In genomic region chr19:46707296-46708151, GRCm38 (mm10) we compare ENCODE assay signal across 8 mouse cellular contexts. TPM values are rescaled to one million over a fixed set of nuclear protein-coding genes. Genes with fewer than 3 reads are reported as not detected.
DNase-seq lines count a peak whose midpoint lies in the region; ATAC-seq and TF ChIP-seq lines count a peak whose summit lies in the region.

Gene As3mt (plus strand): TSS chr19:46707458.

- H3K36me3 ChIP-seq in CH12.LX (replicated peaks in 1 of 2; ENCODE audit: control insufficient read depth in 1 of 2, insufficient read depth in 1 of 2, low read length in 1 of 2) = peaks cover 0 to 34% of the 10 kb centered on the region in 2 experiments
- H3K36me3 ChIP-seq in forebrain, embryonic 11.5 days (ENCODE audit: control insufficient read depth, insufficient read depth, low read length) = no peaks in the 10 kb centered on the region
- H3K36me3 ChIP-seq in liver, postnatal 0 days (replicated peaks; ENCODE audit: insufficient read depth, low read length) = 0 out of 2 replicates have a peak, but pooled peaks cover 4% of the 10 kb centered on the region
- no peaks in the 10 kb centered on the region for H3K36me3 ChIP-seq in neural tube, embryonic 12.5 days
- no peaks in the 10 kb centered on the region for H3K36me3 ChIP-seq in thymus, adult 2 months (ENCODE audit: control insufficient read depth, insufficient read depth, low read length)

- H3K27ac ChIP-seq in CH12.LX (ENCODE audit: insufficient read depth, low read depth) = no peak within 1 kb of the TSS
- no peak within 1 kb of the TSS for H3K27ac ChIP-seq in bone marrow macrophage, adult 2 months (ENCODE audit: insufficient read depth, low read depth, low read length)
- H3K27ac ChIP-seq in forebrain, embryonic 11.5 days (ENCODE audit: low read depth, low read length) = no peak within 1 kb of the TSS
- peak within 1 kb of the TSS; percentile 81 for H3K27ac ChIP-seq in liver, postnatal 0 days (ENCODE audit: low read depth)
- no peak within 1 kb of the TSS for H3K27ac ChIP-seq in neural tube, embryonic 12.5 days
- no peak within 1 kb of the TSS for H3K27ac ChIP-seq in thymus, adult 2 months (ENCODE audit: control insufficient read depth, insufficient read depth, low read length)

- peak within 1 kb of the TSS; percentile 46 for H3K4me2 ChIP-seq in CH12.LX (ENCODE audit: insufficient read depth, low read depth, poor library complexity, severe bottlenecking)
- H3K4me2 ChIP-seq in forebrain, embryonic 11.5 days (ENCODE audit: low read depth, low read length, severe bottlenecking) = peak within 1 kb of the TSS; percentile 60
- H3K4me2 ChIP-seq in liver, postnatal 0 days (ENCODE audit: low read depth, low read length) = peak within 1 kb of the TSS; percentile 77
- peak within 1 kb of the TSS; percentile 72 for H3K4me2 ChIP-seq in neural tube, embryonic 12.5 days (replicated peaks)

- H3K4me3 ChIP-seq in CH12.LX (replicated peaks in 1 of 3; ENCODE audit: low read depth in 2 of 3, low read length in 2 of 3, poor library complexity in 1 of 3) = peak within 1 kb of the TSS; percentile 50 to 57 (median 55)
- peak within 1 kb of the TSS; percentile 31; the same call in 1 of the 2 replicates for H3K4me3 ChIP-seq in bone marrow macrophage, adult 2 months (ENCODE audit: insufficient read depth, low read length)
- H3K4me3 ChIP-seq in forebrain, embryonic 11.5 days (ENCODE audit: low read depth, low read length) = peak within 1 kb of the TSS; percentile 45
- peak within 1 kb of the TSS; percentile 58 for H3K4me3 ChIP-seq in liver, postnatal 0 days (ENCODE audit: low read depth, low read length)
- peak within 1 kb of the TSS; percentile 44 for H3K4me3 ChIP-seq in neural tube, embryonic 12.5 days
- H3K4me3 ChIP-seq in thymus, adult 2 months (ENCODE audit: control insufficient read depth, insufficient read depth, low read length) = peak within 1 kb of the TSS; percentile 60

- TF ChIP-seq POLR2A in CH12.LX (IDR thresholded peaks at IDR 0.05; ENCODE audit: low read depth, low read length) = peak; percentile 24
- no peak for TF ChIP-seq POLR2A in bone marrow macrophage, adult 2 months (IDR thresholded peaks at IDR 0.05; ENCODE audit: borderline replicate concordance, low read depth, low read length)
- TF ChIP-seq POLR2A in thymus, adult 2 months (IDR thresholded peaks at IDR 0.05; ENCODE audit: control insufficient read depth, extremely low read depth, insufficient read depth, low read length, poor library complexity) = no peak

- no peaks in the 10 kb centered on the region for H3K79me2 ChIP-seq in CH12.LX (replicated peaks; ENCODE audit: control insufficient read depth, extremely low read depth, insufficient read depth, poor library complexity, severe bottlenecking)

- no peak for TF ChIP-seq EP300 in CH12.LX (IDR thresholded peaks at IDR 0.05; ENCODE audit: low read length)
- 0 out of 2 replicates have a peak, but pooled peaks have one; percentile 20 for TF ChIP-seq EP300 in liver, postnatal 0 days (IDR thresholded peaks at IDR 0.05; ENCODE audit: low read depth)

- no peaks in the 10 kb centered on the region for H3K9me3 ChIP-seq in CH12.LX (replicated peaks; ENCODE audit: low read length)
- H3K9me3 ChIP-seq in forebrain, embryonic 11.5 days (ENCODE audit: control insufficient read depth, low read length) = no peaks in the 10 kb centered on the region
- H3K9me3 ChIP-seq in liver, postnatal 0 days (ENCODE audit: low read length) = no peaks in the 10 kb centered on the region
- H3K9me3 ChIP-seq in neural tube, embryonic 12.5 days = no peaks in the 10 kb centered on the region

- WGBS in forebrain, embryonic 11.5 days = 14% methylated on average over 31 of the region's 31 CpGs
- WGBS in liver, postnatal 0 days (ENCODE audit: insufficient replicate concordance) = 8% methylated on average over 30 of the region's 31 CpGs
- 17% methylated on average over 31 of the region's 31 CpGs for WGBS in neural tube, embryonic 12.5 days
- WGBS in thymus, adult 2 months = 10% methylated on average over 31 of the region's 31 CpGs

- 0 out of 2 replicates have a peak, but pooled peaks have one; percentile 61 for ATAC-seq in forebrain, embryonic 11.5 days (replicated peaks; ENCODE audit: low FRiP score)
- peak; percentile 89 for ATAC-seq in liver, postnatal 0 days
- no peak for ATAC-seq in neural tube, embryonic 12.5 days (ENCODE audit: low FRiP score, low read depth)

- no peak for TF ChIP-seq RAD21 in CH12.LX (IDR thresholded peaks at IDR 0.05; ENCODE audit: low read depth, low read length)

- in situ Hi-C loops in CH12.LX (cut with MboI; ENCODE audit: low pct_ligation_motif_present, low pct_unique_long_range_greater_than_20kb, low sequenced_read_pairs) = no loop called here

- dilution Hi-C loops in CH12.LX (cut with MboI; ENCODE audit: extremely low pct_ligation_motif_present, extremely low pct_unique_long_range_greater_than_20kb, low sequenced_read_pairs) = no loop called here

- H3K9ac ChIP-seq in CH12.LX (ENCODE audit: insufficient read depth, low read depth) = peak within 1 kb of the TSS; percentile 75
- peak within 1 kb of the TSS; percentile 54 for H3K9ac ChIP-seq in forebrain, embryonic 11.5 days (ENCODE audit: low read length)
- peak within 1 kb of the TSS; percentile 52; the same call in 1 of the 2 replicates for H3K9ac ChIP-seq in liver, postnatal 0 days (replicated peaks)
- H3K9ac ChIP-seq in neural tube, embryonic 12.5 days = peak within 1 kb of the TSS; percentile 61

- no peak for DNase-seq in CH12.LX (ENCODE audit: extremely low read depth)
- peak; percentile 72 for DNase-seq in forebrain, embryonic 11.5 days (ENCODE audit: low spot score)
- DNase-seq in heart, postnatal 10 days = peak; percentile 81 to 86
- DNase-seq in kidney, postnatal 36 days = peak; percentile 88 to 94
- peak; percentile 77 for DNase-seq in liver, postnatal 0 days
- peak; percentile 68 for DNase-seq in thymus, adult 2 months

- H3K27me3 ChIP-seq in CH12.LX (replicated peaks) = no peaks in the 10 kb centered on the region
- H3K27me3 ChIP-seq in forebrain, embryonic 11.5 days (ENCODE audit: control insufficient read depth, insufficient read depth, low read length) = no peaks in the 10 kb centered on the region
- H3K27me3 ChIP-seq in liver, postnatal 0 days (ENCODE audit: insufficient read depth, low read length) = no peaks in the 10 kb centered on the region
- no peaks in the 10 kb centered on the region for H3K27me3 ChIP-seq in neural tube, embryonic 12.5 days (replicated peaks)
- H3K27me3 ChIP-seq in thymus, adult 2 months (ENCODE audit: control insufficient read depth, insufficient read depth, low read length) = no peaks in the 10 kb centered on the region

- intact Hi-C loops in heart, postnatal 10 days (cut with DNase I) = no loop called here

- no peak for TF ChIP-seq CTCF in CH12.LX (conservative IDR thresholded peaks at IDR 0.05 in 1 of 2, IDR thresholded peaks at IDR 0.05 in 1 of 2; ENCODE audit: low read depth in 2 of 2, low read length in 2 of 2)
- TF ChIP-seq CTCF in bone marrow macrophage, adult 2 months (IDR thresholded peaks at IDR 0.05; ENCODE audit: low read depth, low read length) = no peak
- TF ChIP-seq CTCF in liver, postnatal 0 days (IDR thresholded peaks at IDR 0.05; ENCODE audit: low read depth) = no peak
- no peak for TF ChIP-seq CTCF in thymus, adult 2 months (IDR thresholded peaks at IDR 0.05; ENCODE audit: borderline replicate concordance, control insufficient read depth, extremely low read depth, insufficient read depth, low read length, poor library complexity)

- peaks cover 14 to 30% of the 10 kb centered on the region in 2 experiments for H3K4me1 ChIP-seq in CH12.LX (ENCODE audit: control insufficient read depth in 1 of 2, insufficient read depth in 2 of 2)
- 0 out of 2 replicates have a peak, but pooled peaks cover 2% of the 10 kb centered on the region for H3K4me1 ChIP-seq in bone marrow macrophage, adult 2 months (ENCODE audit: control insufficient read depth, insufficient read depth, low read length)
- H3K4me1 ChIP-seq in forebrain, embryonic 11.5 days (replicated peaks; ENCODE audit: control insufficient read depth, insufficient read depth, low read length) = peaks cover 3% of the 10 kb centered on the region; the same call in 1 of the 2 replicates
- peaks cover 20% of the 10 kb centered on the region; the same call in 1 of the 2 replicates for H3K4me1 ChIP-seq in liver, postnatal 0 days (ENCODE audit: insufficient read depth)
- peaks cover 10% of the 10 kb centered on the region; the same call in 1 of the 2 replicates for H3K4me1 ChIP-seq in neural tube, embryonic 12.5 days
- peaks cover 16% of the 10 kb centered on the region for H3K4me1 ChIP-seq in thymus, adult 2 months (replicated peaks; ENCODE audit: control insufficient read depth, insufficient read depth, low read length)

TF ChIP-seq in CH12.LX, 34 proteins besides CTCF, POLR2A, EP300 and RAD21 (continues in another document):
- TF ChIP-seq ELF1 (IDR thresholded peaks at IDR 0.05; ENCODE audit: low read depth, low read length) = 0 out of 2 replicates have a peak, but pooled peaks have one; percentile 7
- TF ChIP-seq POLR2AphosphoS2 (IDR thresholded peaks at IDR 0.05; ENCODE audit: low read depth, low read length) = no peak
- no peak for TF ChIP-seq PAX5 (IDR thresholded peaks at IDR 0.05; ENCODE audit: low read length)
- TF ChIP-seq JUND (conservative IDR thresholded peaks at IDR 0.05; ENCODE audit: low read depth, low read length) = no peak
- no peak for TF ChIP-seq JUN (IDR thresholded peaks at IDR 0.05; ENCODE audit: insufficient read depth, low read depth, low read length)
- no peak for TF ChIP-seq ZC3H11A (IDR thresholded peaks at IDR 0.05; ENCODE audit: low read depth, low read length)
- TF ChIP-seq ZNF384 (IDR thresholded peaks at IDR 0.05; ENCODE audit: low read depth, low read length) = no peak
- TF ChIP-seq ZMIZ1 (IDR thresholded peaks at IDR 0.05; ENCODE audit: low read depth, low read length) = peak; percentile 44; the same call in 1 of the 2 replicates
- TF ChIP-seq TBP (conservative IDR thresholded peaks at IDR 0.05; ENCODE audit: low read depth, low read length) = 0 out of 2 replicates have a peak, but pooled peaks have one; percentile 16
- no peak for TF ChIP-seq MAFK (IDR thresholded peaks at IDR 0.05; ENCODE audit: insufficient replicate concordance, low read length)
- 0 out of 2 replicates have a peak, but pooled peaks have one; percentile 27 for TF ChIP-seq SIN3A (IDR thresholded peaks at IDR 0.05; ENCODE audit: low read length)

RNA-seq across cellular contexts. Expression of gene As3mt, which starts in this region (rescaled TPM):
- total RNA-seq in CH12.LX (2012; rRNA removed) = 30.7 and 34.4 TPM in 2 replicates
- total RNA-seq in CH12.LX (2014; rRNA removed) = 43.3 and 50.1 TPM in 2 replicates
- 47.7 and 52.1 TPM in 2 replicates for polyA plus RNA-seq in CH12.LX (2012; ENCODE audit: insufficient read length, low read depth)
- polyA plus RNA-seq in bone marrow macrophage, adult 2 months (2012; ENCODE audit: insufficient read depth, insufficient read length, missing spikeins) = 9.8 and 10.7 TPM in 2 replicates
- polyA plus RNA-seq in forebrain, embryonic 11.5 days (2014; fragmentation: Nextera tagmentation; extraction: Ambion mirVana) = 19.4 and 24.0 TPM in 2 replicates
- 10 to 100 TPM; 61.4 to 69.0 TPM for total RNA-seq in heart, postnatal 10 days (2021)
- polyA plus RNA-seq in liver, postnatal 0 days (2015; fragmentation: Nextera tagmentation; extraction: Ambion mirVana) = 28.4 and 30.1 TPM in 2 replicates
- polyA plus RNA-seq in neural tube, embryonic 12.5 days (2016; fragmentation: Nextera tagmentation; extraction: Ambion mirVana) = 30.8 and 32.2 TPM in 2 replicates
- 9.5 and 9.6 TPM in 2 replicates for polyA plus RNA-seq in thymus, adult 2 months (2012; rRNA removed)
